Mouse (Mus musculus) lung, postnatal 10 days (tissue): Measurements from ENCODE around the gene Pars2.

Experiments used
- DNase-seq: peaks from one replicate; pipeline ENCODE4 v3.0.0; 2021

Pars2 gene

GRCm38 (mm10) chr4:106650833-106651527 lies at the start of gene Pars2:
Pars2 (plus strand) TSS chr4:106651069.
- DNase-seq, result peak; percentile 98

DNA sequence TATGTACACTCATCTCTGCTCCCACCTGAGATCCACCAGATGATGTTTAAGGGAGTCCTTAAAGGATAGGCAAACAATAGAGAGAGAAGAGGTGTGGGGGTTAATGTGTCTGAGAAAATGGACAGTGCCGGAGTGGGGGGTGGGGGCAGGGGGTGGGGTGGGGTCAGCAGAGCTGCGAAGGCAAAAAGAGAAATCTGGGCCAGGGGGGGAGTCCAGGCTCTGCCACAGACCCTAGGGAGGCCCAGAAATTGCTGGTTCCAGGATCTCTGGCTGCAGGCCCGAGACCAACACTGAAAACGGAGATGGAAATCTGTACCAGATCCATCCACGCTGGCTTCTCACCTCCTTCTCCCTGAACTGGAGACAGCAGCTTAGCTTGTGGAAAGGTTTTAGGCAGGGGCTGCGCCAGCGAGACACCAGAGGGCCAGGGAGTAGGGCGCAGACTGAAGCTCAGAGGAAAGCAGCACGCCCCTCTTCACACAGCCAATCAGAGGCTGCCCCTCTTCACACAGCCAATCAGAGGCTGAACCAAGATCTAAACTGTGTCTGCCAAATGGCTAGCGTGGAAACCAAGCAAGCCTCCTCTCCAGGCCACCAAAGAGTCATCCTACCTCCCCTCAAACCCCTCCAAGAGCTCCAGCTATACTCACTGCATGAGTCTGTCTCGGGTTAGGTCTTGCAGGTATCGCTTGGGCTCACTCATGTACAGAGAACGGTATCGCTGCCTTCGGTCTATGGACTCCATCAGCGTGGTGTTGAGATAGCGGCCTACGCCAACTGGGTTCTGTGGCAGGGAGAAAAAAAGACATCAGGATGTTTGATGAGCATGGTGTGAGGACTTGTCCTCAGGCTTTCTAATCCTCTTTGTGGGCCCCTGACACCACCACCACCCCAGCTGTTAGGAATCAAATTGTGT lies 44.0 kb upstream of the Pars2 start:
- no peak for DNase-seq

- no peak for DNase-seq
These were observed 43.0 kb upstream of the Pars2 start for GRCm38 (mm10) chr4:106607905-106608304.

GRCm38 (mm10) chr4:106613105-106613504 lies 37.8 kb upstream of the Pars2 start:
- no peak for DNase-seq

DNA sequence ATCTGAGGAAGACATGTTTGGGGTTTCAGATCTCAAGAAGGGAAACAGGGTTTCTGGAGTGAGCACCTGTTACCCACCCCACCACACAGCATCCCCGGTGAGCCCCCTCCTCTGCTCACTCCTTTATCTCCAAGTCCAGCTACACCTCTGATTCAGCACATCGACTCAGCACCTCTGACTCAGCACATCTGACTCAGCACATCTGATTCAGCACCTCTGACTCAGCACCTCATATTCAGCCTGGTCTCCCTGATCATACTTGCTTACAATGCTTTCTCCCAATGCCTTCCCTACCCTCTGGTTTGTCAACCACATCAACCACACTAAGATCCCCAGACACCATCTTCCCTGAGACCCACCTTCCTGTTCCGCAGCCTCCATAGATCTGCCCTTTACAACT lies 37.3 kb upstream of the Pars2 start:
- DNase-seq, result no peak

- DNase-seq, result peak; percentile 77
These were observed 36.6 kb upstream of the Pars2 start for GRCm38 (mm10) chr4:106614180-106614797.

- DNase-seq, result no peak
These were observed 36.0 kb upstream of the Pars2 start for GRCm38 (mm10) chr4:106614881-106615280.

DNA sequence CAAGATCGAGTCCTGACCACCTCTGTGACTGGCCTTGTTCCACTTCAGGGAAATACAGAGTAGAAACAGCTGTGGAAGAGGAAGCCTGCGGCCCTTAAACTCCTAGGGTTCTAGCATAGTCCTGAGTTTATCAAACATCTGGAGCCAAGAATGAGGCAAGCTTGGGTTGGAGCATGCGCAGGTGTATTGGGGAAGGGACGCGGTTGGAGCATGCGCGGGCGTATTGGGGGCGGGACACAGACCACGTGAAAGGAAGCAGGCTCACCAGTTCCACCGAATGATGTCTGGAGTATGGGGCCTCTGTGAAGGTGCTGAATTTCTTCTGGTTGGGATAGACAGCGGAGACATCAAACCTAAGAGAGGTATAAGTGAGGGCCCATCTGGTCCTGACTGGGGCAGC lies 35.2 kb upstream of the Pars2 start:
- no peak for DNase-seq

- no peak for DNase-seq
These were observed 33.8 kb upstream of the Pars2 start, which contains the start of gene Lexm for GRCm38 (mm10) chr4:106617056-106617455. Lexm (minus strand) TSS chr4:106617241.

GRCm38 (mm10) chr4:106618898-106619297 lies 32.0 kb upstream of the Pars2 start:
- no peak for DNase-seq

DNA sequence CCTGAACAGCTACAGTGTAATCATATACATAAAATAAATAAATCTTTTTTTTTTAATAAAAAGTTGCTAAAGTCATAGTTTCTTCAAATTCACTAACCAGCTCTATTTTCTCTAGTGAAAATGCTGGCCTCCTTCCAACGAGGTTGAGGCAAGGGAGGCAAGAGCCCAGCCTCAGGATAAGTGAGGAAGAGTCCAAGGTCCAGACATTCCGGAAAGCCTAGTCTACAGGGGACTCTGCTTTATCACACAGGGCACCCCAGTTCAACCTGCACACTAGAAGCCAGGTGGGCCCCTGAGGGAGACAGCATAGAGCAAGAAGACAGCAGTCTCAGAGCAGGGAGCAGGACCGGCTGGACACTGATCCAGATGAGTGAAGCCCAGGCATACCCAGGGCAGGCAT lies 29.4 kb upstream of the Pars2 start:
- no peak for DNase-seq

GRCm38 (mm10) chr4:106622030-106622493 lies 28.8 kb upstream of the Pars2 start, which contains the start of gene Ttc22:
Ttc22 (plus strand) TSS chr4:106622432.
- DNase-seq, result peak; percentile 62

GRCm38 (mm10) chr4:106622712-106623111 lies 28.2 kb upstream of the Pars2 start:
- DNase-seq, result no peak

GRCm38 (mm10) chr4:106624271-106624670 lies 26.6 kb upstream of the Pars2 start:
- DNase-seq, result no peak

- DNase-seq, result no peak
These were observed 23.1 kb upstream of the Pars2 start for GRCm38 (mm10) chr4:106627809-106628208.

GRCm38 (mm10) chr4:106628650-106629360 lies 22.1 kb upstream of the Pars2 start:
- no peak for DNase-seq

- no peak for DNase-seq
These were observed 21.5 kb upstream of the Pars2 start for GRCm38 (mm10) chr4:106629374-106629773.

- DNase-seq, result peak; percentile 75
These were observed 20.3 kb upstream of the Pars2 start for GRCm38 (mm10) chr4:106630333-106631220.

GRCm38 (mm10) chr4:106632313-106632712 lies 18.6 kb upstream of the Pars2 start:
- DNase-seq, result peak; percentile 31

DNA sequence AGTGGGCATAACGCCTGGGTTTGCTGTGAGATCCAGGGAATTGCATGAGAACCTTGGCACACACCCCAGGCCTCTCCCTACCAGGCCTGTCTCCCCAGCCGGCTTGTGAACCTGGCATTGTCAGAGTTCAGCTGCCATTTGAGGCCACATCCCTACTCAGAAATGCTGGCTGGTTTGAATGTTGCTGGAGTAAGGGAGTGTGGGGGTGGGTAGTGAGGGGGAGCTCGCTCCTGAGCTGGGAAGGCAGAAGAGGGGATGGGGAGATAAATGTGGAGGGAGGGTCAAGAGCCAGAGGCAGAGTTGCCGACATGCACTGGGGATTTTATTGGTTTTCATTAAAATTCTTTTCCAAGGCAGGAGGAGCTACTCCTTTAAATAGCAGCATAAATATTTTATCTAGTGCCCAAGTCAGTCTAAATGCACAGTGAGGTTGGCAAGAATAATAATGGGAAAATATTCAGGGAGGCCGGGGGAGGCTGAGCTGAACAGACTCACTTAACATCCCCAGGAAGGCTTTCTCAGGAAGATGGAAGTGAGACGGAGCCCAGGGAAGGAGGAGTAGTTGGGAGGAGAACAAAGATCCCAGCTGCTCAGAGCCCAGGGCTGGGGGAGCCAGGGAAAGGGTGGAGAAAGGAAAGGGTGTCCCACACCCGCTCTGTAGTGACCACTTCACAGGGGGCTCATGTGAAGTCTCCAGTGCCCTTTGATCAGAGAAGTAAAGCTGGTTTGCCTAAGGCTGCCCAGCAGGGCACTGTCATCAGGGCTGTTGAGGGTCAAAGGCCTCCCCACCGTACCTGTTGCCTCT lies 17.4 kb upstream of the Pars2 start:
- peak; percentile 18 for DNase-seq

DNA sequence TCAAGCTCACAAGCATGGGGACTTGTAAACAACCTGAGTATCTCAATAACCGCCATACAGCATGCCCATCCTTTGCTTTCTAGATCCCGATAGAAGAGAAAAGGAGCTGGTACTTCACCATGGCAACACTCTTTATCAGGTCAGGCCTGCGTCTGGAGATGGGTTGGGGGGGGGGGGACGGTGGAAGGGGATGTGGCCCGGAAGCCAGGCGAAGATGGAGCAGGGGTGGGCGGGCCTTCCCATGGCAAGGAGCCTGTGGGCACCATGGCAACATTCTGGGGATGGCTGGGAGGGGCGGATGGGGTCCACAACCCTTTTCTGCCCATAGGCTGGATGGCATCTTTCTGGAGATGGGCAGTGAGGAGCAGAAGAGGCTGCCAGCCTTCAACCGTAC lies 16.8 kb upstream of the Pars2 start:
- no peak for DNase-seq
